Mouse (Mus musculus) cerebellum, adult 2 months (tissue): ENCODE measurements around the gene Vcpkmt. TPM values are rescaled to one million over a fixed set of nuclear protein-coding genes. Genes with fewer than 3 reads are reported as not detected.
"Not testable (repeated sequence)": the region's sequence is repeated elsewhere in the genome, so short reads cannot be mapped to it uniquely, and the experiment has no call there.

Source experiments
- DNase-seq, 2 experiments: peaks; one replicate each; pipeline ENCODE4 v3.0.0; 2021
- H3K27ac ChIP-seq: fragments of 200-500 bp; 2 replicates; pipeline ENCODE4 v1.5.1; 2012; ENCODE audit warnings: low read length, control low read depth, inconsistent platforms; ENCODE audit not compliant: insufficient read depth
- H3K27me3 ChIP-seq: fragments of 200-500 bp; 2 replicates; pipeline ENCODE4 v1.6.1; 2012; ENCODE audit warnings: inconsistent platforms, mild to moderate bottlenecking, low read length, moderate library complexity; ENCODE audit not compliant: control insufficient read depth, insufficient read depth
- H3K4me1 ChIP-seq: fragments of 200-500 bp; 2 replicates; pipeline ENCODE4 v1.6.1; 2011; ENCODE audit warnings: low read length; ENCODE audit not compliant: control insufficient read depth, insufficient read depth
- H3K4me3 ChIP-seq: fragments of 200-500 bp; replicated peaks from 2 replicates; pipeline ENCODE3; 2011; ENCODE audit warnings: mild to moderate bottlenecking, low read depth, low read length, control low read depth; ENCODE audit not compliant: insufficient read depth
- CTCF ChIP-seq: fragments of 200-500 bp; IDR thresholded peaks from 2 replicates; pipeline ENCODE4 v1.5.1; 2011; ENCODE audit warnings: low read depth, mild to moderate bottlenecking, control low read depth, low read length, moderate library complexity, borderline replicate concordance; ENCODE audit not compliant: insufficient read depth
- POLR2A ChIP-seq: fragments of 200-500 bp; IDR thresholded peaks from 2 replicates; pipeline ENCODE4 v1.6.1; 2011; ENCODE audit warnings: low read length, control low read depth, borderline replicate concordance; ENCODE audit not compliant: insufficient read depth
- WGBS: fragments of 180-500 bp; shearing (Covaris S2); methylation state at CpG from one replicate; pipeline ENCODE4 v1.1.7; 2018; 5-methylcytosine and 5-hydroxymethylcytosine counted together
- polyA plus RNA-seq: library from polyadenylated mRNA; depleted of rRNA; stranded (reverse); fragments of >200 nt; gene quantifications from 2 replicates; pipeline ENCODE4 v1.2.3, GENCODE M21; 2012; rRNA removed

Vcpkmt gene
- polyA plus RNA-seq = 29.4 and 30.0 TPM in 2 replicates

GRCm38 (mm10) chr12:69582613-69583269, at the start of gene Vcpkmt:
Gene Vcpkmt (minus strand): TSS chr12:69583028.
- TF ChIP-seq CTCF (no peak), POLR2A (peak; percentile 87)
- H3K27ac ChIP-seq = peak within 1 kb of the TSS; percentile 74
- peak; percentile 89 to 90 for DNase-seq
- 0 out of 2 replicates have a peak, but pooled peaks cover 3% of the 10 kb centered on the region for H3K4me1 ChIP-seq
- H3K4me3 ChIP-seq = peak within 1 kb of the TSS; percentile 88
- under 1% methylated on average over 56 of the region's 56 CpGs for WGBS
- no peaks in the 10 kb centered on the region for H3K27me3 ChIP-seq

- not testable (repeated sequence) for H3K4me3 ChIP-seq, H3K4me1 ChIP-seq, H3K27me3 ChIP-seq, H3K27ac ChIP-seq, DNase-seq
- 94% methylated on average over 5 of the region's 5 CpGs for WGBS
These were observed 35.8 kb upstream of the Vcpkmt start for GRCm38 (mm10) chr12:69618590-69618989.

GRCm38 (mm10) chr12:69604367-69604766, 21.5 kb upstream of the Vcpkmt start:
- no peaks in the 10 kb centered on the region for H3K4me1 ChIP-seq
- H3K27me3 ChIP-seq = no peaks in the 10 kb centered on the region
- no peak overlapping the region for H3K27ac ChIP-seq
- no peak overlapping the region for H3K4me3 ChIP-seq
- TF ChIP-seq POLR2A (no peak), CTCF (no peak)
- WGBS = 95% methylated on average over 2 of the region's 2 CpGs
- no peak for DNase-seq

- Histone ChIP-seq H3K27ac (no peak overlapping the region), H3K4me1 (no peaks in the 10 kb centered on the region), H3K4me3 (no peak overlapping the region), H3K27me3 (no peaks in the 10 kb centered on the region)
- 92% methylated on average over 4 of the region's 4 CpGs for WGBS
- TF ChIP-seq CTCF (no peak), POLR2A (no peak)
- DNase-seq = no peak
These were observed 14.6 kb upstream of the Vcpkmt start for GRCm38 (mm10) chr12:69597446-69597845.

- no peak overlapping the region for H3K4me3 ChIP-seq
- TF ChIP-seq POLR2A (no peak), CTCF (no peak)
- DNase-seq = no peak
- H3K27me3 ChIP-seq = no peaks in the 10 kb centered on the region
- 90% methylated on average over 5 of the region's 5 CpGs for WGBS
- H3K4me1 ChIP-seq = no peaks in the 10 kb centered on the region
- no peak overlapping the region for H3K27ac ChIP-seq
These were observed 10.3 kb upstream of the Vcpkmt start for GRCm38 (mm10) chr12:69593130-69593529.

- 19% methylated on average over 5 of the region's 5 CpGs for WGBS
- Histone ChIP-seq H3K27ac (peak overlapping the region; percentile 45; the same call in 1 of the 2 replicates), H3K4me3 (peak overlapping the region; percentile 88), H3K4me1 (0 out of 2 replicates have a peak, but pooled peaks cover 3% of the 10 kb centered on the region), H3K27me3 (no peaks in the 10 kb centered on the region)
- TF ChIP-seq POLR2A (no peak), CTCF (no peak)
- no peak for DNase-seq
These were observed 422 bp upstream of the Vcpkmt start for GRCm38 (mm10) chr12:69583270-69583629.

- peak overlapping the region; percentile 88 for H3K4me3 ChIP-seq
- 19% methylated on average over 9 of the region's 9 CpGs for WGBS
- no peak for TF ChIP-seq POLR2A
- no peak for TF ChIP-seq CTCF
- peak overlapping the region; percentile 74; the same call in 1 of the 2 replicates for H3K27ac ChIP-seq
- H3K4me1 ChIP-seq = 0 out of 2 replicates have a peak, but pooled peaks cover 3% of the 10 kb centered on the region
- DNase-seq = no peak
- H3K27me3 ChIP-seq = no peaks in the 10 kb centered on the region
These were observed 614 bp downstream of the Vcpkmt start for GRCm38 (mm10) chr12:69582216-69582612.

- WGBS = 87% methylated on average over 5 of the region's 5 CpGs
These were observed 3.2 kb downstream of the Vcpkmt start for GRCm38 (mm10) chr12:69579623-69580022.

More at GRCm38 (mm10) chr12:69579623-69580022, 3.2 kb downstream of the Vcpkmt start:
- no peak for TF ChIP-seq POLR2A
- TF ChIP-seq CTCF = no peak
- no peak for DNase-seq
- H3K4me1 ChIP-seq = 0 out of 2 replicates have a peak, but pooled peaks cover 3% of the 10 kb centered on the region
- H3K27ac ChIP-seq = no peak overlapping the region
- no peak overlapping the region for H3K4me3 ChIP-seq
- H3K27me3 ChIP-seq = no peaks in the 10 kb centered on the region
